Comparison of ENCODE assay signal across 8 mouse cellular contexts in the genomic region with DNA sequence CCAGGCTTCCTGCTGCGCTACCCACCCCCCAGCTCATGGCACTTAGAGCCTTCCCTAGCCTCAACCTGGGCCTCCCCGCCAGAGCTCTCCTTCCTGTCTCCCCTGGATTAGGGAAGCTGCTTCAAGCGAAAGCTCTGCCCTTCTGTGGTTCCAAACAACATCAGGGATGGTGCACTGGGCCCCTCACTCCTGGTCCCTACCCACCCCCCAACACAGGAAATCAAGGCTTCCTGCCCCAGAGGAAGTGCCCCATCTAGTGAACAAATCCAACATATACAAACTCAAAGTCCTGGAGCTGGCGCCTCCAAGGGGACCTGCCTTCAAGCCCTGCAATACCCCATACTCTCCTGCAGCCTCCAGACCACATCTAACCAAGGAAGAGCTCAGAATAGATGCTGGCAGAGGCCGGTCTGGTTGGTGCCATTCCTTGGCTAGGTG. TPM values are rescaled to one million over a fixed set of nuclear protein-coding genes. Genes with fewer than 3 reads are reported as not detected.
DNase-seq lines count a peak whose midpoint lies in the region; ATAC-seq lines count a peak whose summit lies in the region.

No protein-coding gene starts in this region.

- DNase-seq in adrenal gland, postnatal 10 days = peak; percentile 37
- DNase-seq in adrenal gland, postnatal 4 days (ENCODE audit: low spot score in 2 of 2) = no peak
- peak; percentile 60 to 65 for DNase-seq in thymus, postnatal 36 days
- no peak for DNase-seq in urinary bladder, adult 2 months (ENCODE audit: low spot score)
- DNase-seq in adrenal gland, postnatal 14 days = no peak

- peak overlapping the region; percentile 77 for H3K4me3 ChIP-seq in embryonic facial prominence, embryonic 15.5 days (replicated peaks)
- peak overlapping the region; percentile 82 for H3K4me3 ChIP-seq in lung, embryonic 16.5 days (ENCODE audit: low read length)

- H3K9ac ChIP-seq in embryonic facial prominence, embryonic 15.5 days = no peak overlapping the region
- peak overlapping the region; percentile 97; the same call in 1 of the 2 replicates for H3K9ac ChIP-seq in lung, embryonic 16.5 days (ENCODE audit: low read length)

- H3K9me3 ChIP-seq in embryonic facial prominence, embryonic 15.5 days (replicated peaks) = no peaks in the 10 kb centered on the region
- no peaks in the 10 kb centered on the region for H3K9me3 ChIP-seq in lung, embryonic 16.5 days (ENCODE audit: control insufficient read depth, low read length)

- no peak for ATAC-seq in embryonic facial prominence, embryonic 15.5 days (ENCODE audit: insufficient number of reproducible peaks, low FRiP score, low TSS enrichment, low read depth)
- ATAC-seq in inflammation-experienced regulatory T-cells, adult 6 months = peak; percentile 7
- peak; percentile 10 for ATAC-seq in lung, embryonic 16.5 days (ENCODE audit: low read depth)

- H3K4me2 ChIP-seq in embryonic facial prominence, embryonic 15.5 days (replicated peaks) = peak overlapping the region; percentile 76
- H3K4me2 ChIP-seq in lung, embryonic 16.5 days (ENCODE audit: low read depth, low read length) = peak overlapping the region; percentile 69

- H3K36me3 ChIP-seq in embryonic facial prominence, embryonic 15.5 days = 0 out of 2 replicates have a peak, but pooled peaks cover 5% of the 10 kb centered on the region
- H3K36me3 ChIP-seq in lung, embryonic 16.5 days (ENCODE audit: control insufficient read depth, insufficient read depth, low read length) = 0 out of 2 replicates have a peak, but pooled peaks cover 2% of the 10 kb centered on the region

- H3K27me3 ChIP-seq in embryonic facial prominence, embryonic 15.5 days = no peaks in the 10 kb centered on the region
- H3K27me3 ChIP-seq in lung, embryonic 16.5 days (ENCODE audit: control insufficient read depth, insufficient read depth, low read depth, low read length) = no peaks in the 10 kb centered on the region

- peaks cover 75% of the 10 kb centered on the region for H3K4me1 ChIP-seq in embryonic facial prominence, embryonic 15.5 days
- peaks cover 63% of the 10 kb centered on the region for H3K4me1 ChIP-seq in lung, embryonic 16.5 days (replicated peaks; ENCODE audit: control insufficient read depth, insufficient read depth, low read length)

- H3K27ac ChIP-seq in embryonic facial prominence, embryonic 15.5 days (replicated peaks) = peak overlapping the region; percentile 97
- H3K27ac ChIP-seq in lung, embryonic 16.5 days (ENCODE audit: low read length) = peak overlapping the region; percentile 97

- 34% methylated on average over 5 of the region's 5 CpGs for WGBS in embryonic facial prominence, embryonic 15.5 days
- 49% methylated on average over 5 of the region's 5 CpGs for WGBS in lung, embryonic 16.5 days

RNA-seq across cellular contexts. Expression of a gene that starts 15.4 kb away (rescaled TPM):
- total RNA-seq in adrenal gland, postnatal 10 days (2021) = 10 to 100 TPM; 50.4 to 76.7 TPM
- total RNA-seq in adrenal gland, postnatal 4 days (2021) = 100 to 1,000 TPM; 116 to 120 TPM
- polyA plus RNA-seq in embryonic facial prominence, embryonic 15.5 days (2015; fragmentation: Nextera tagmentation; extraction: Ambion mirVana) = 37.6 and 37.9 TPM in 2 replicates
- polyA plus RNA-seq in inflammation-experienced regulatory T-cells, adult 6 months (2017; shearing (Covaris generic)) = 10 to 100 TPM; 47.2 to 80.6 (median 77.9) TPM
- polyA plus RNA-seq in lung, embryonic 16.5 days (2015; fragmentation: Nextera tagmentation; extraction: Ambion mirVana) = 44.2 and 48.5 TPM in 2 replicates
- polyA plus RNA-seq in urinary bladder, adult 2 months (2012; rRNA removed) = 45.3 and 45.8 TPM in 2 replicates
- total RNA-seq in adrenal gland, postnatal 14 days (2021) = 60.1 and 75.8 TPM in 2 replicates

RNA-seq across cellular contexts. Expression of a gene that starts 50.6 kb away (rescaled TPM):
- 10 to 100 TPM; 66.1 to 78.6 TPM for total RNA-seq in adrenal gland, postnatal 10 days (2021)
- 10 to 100 TPM; 83.0 to 91.7 TPM for total RNA-seq in adrenal gland, postnatal 4 days (2021)
- polyA plus RNA-seq in embryonic facial prominence, embryonic 15.5 days (2015; fragmentation: Nextera tagmentation; extraction: Ambion mirVana) = 51.2 and 52.7 TPM in 2 replicates
- 10 to 100 TPM; 30.1 to 34.1 (median 30.8) TPM for polyA plus RNA-seq in inflammation-experienced regulatory T-cells, adult 6 months (2017; shearing (Covaris generic))
- polyA plus RNA-seq in lung, embryonic 16.5 days (2015; fragmentation: Nextera tagmentation; extraction: Ambion mirVana) = 46.8 and 49.5 TPM in 2 replicates
- 72.4 and 91.1 TPM in 2 replicates for polyA plus RNA-seq in urinary bladder, adult 2 months (2012; rRNA removed)
- total RNA-seq in adrenal gland, postnatal 14 days (2021) = 68.8 and 76.9 TPM in 2 replicates

Comparison
In these comparisons a context has a peak if more than half of its experiments do, and no peak if none do; other contexts are left out.
1. DNase-seq: peak in adrenal gland, postnatal 10 days (single experiment) and thymus, postnatal 36 days (2 of 2); none in adrenal gland, postnatal 4 days (0 of 2), urinary bladder, adult 2 months (single experiment) and adrenal gland, postnatal 14 days (single experiment).